In the genomic region with DNA sequence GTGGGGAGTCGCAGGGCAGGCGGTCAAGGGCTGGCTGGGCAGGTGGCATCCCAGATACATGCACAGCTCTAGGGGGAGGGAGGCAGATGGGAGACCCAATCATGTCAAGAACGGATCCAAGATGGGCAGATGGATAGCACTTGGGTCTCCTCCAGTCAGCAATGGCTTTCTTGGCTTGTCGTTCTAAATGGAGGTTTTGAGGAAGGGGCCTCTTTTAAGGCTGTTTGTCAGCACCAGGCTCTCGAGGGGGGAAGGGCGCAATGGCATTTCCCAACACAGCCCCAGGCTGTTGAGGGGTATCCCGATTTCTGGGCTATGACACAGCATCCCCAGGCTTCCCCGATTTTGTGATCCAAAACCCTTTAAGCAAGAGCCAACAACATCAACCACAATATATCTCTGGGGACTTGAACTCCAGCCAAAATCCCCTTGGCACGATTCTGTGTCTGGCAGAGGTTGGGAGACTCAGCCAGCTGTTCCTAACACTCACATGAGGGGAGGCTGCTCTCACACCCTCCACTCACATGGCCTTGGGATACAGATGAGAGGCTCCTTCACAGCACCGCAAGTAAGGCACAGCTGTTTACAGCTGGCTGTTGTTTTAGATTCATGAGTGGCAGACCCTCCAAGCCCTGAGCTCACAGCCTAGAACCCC, we compare ENCODE assay signal across 9 mouse cellular contexts. TPM values are rescaled to one million over a fixed set of nuclear protein-coding genes. Genes with fewer than 3 reads are reported as not detected.
A peak's percentile ranks its signal among the peaks of the same experiment; 100 is the strongest.
DNase-seq lines count a peak whose midpoint lies in the region; ATAC-seq and TF ChIP-seq lines count a peak whose summit lies in the region.
"Had no signal": no experiment of that assay in that cellular context is flagged by ENCODE, and none has a peak within 500 bp of the region (broad histone marks: within the 10 kb centered on the region; RNA-seq: fewer than 3 reads in every experiment).

No protein-coding gene starts in this region.

- no peak overlapping the region for H3K4me3 ChIP-seq in gastrocnemius, adult 2 months
- no peak overlapping the region for H3K4me3 ChIP-seq in limb, embryonic 15.5 days
- H3K4me3 ChIP-seq in left cerebral cortex, adult 2 months = no peak overlapping the region
- H3K4me3 ChIP-seq: layer of hippocampus, adult 2 months had no signal

- DNase-seq in layer of hippocampus, postnatal 10 days (ENCODE audit: low spot score in 2 of 2) = peak; percentile 71 to 76
- DNase-seq in layer of hippocampus, adult 11-12 months (ENCODE audit: low spot score) = no peak
- peak; percentile 80 for DNase-seq in cerebellum, adult 11 months
- DNase-seq in gastrocnemius, adult 2 months = peak; percentile 65
- DNase-seq in spleen, postnatal 14 days (ENCODE audit: low spot score in 2 of 2) = no peak
- no peak for DNase-seq in left cerebral cortex, adult 2 months (ENCODE audit: extremely low spot score in 1 of 2, low spot score in 2 of 2)
- no peak for DNase-seq in ovary, adult 18-20 months (ENCODE audit: low spot score)

- intact Hi-C loops in gastrocnemius, adult 2 months (cut with DNase I) = loop anchor here (5.0 kb wide), 1 partner anchor 43 kb away; no protein-coding TSS in a partner anchor
- intact Hi-C loops in left cerebral cortex, adult 2 months (cut with DNase I) = no loop called here

- WGBS in limb, embryonic 15.5 days = 35% methylated on average over 10 of the region's 10 CpGs

- TF ChIP-seq CTCF in gastrocnemius, adult 2 months (IDR thresholded peaks at IDR 0.05) = no peak
- no peak for TF ChIP-seq CTCF in left cerebral cortex, adult 2 months (IDR thresholded peaks at IDR 0.05)

- peak overlapping the region; percentile 32; the same call in 1 of the 2 replicates for H3K4me2 ChIP-seq in limb, embryonic 15.5 days

- H3K9me3 ChIP-seq in limb, embryonic 15.5 days = no peaks in the 10 kb centered on the region

- peaks cover 56% of the 10 kb centered on the region for H3K4me1 ChIP-seq in limb, embryonic 15.5 days

- peaks cover 37% of the 10 kb centered on the region for H3K36me3 ChIP-seq in limb, embryonic 15.5 days

- peak; percentile 53; the same call in 1 of the 2 replicates for ATAC-seq in limb, embryonic 15.5 days (ENCODE audit: insufficient number of reproducible peaks, low FRiP score, low TSS enrichment, low read depth)

- H3K27ac ChIP-seq in gastrocnemius, adult 2 months = no peak overlapping the region
- peak overlapping the region; percentile 75 for H3K27ac ChIP-seq in limb, embryonic 15.5 days
- H3K27ac ChIP-seq in left cerebral cortex, adult 2 months = no peak overlapping the region

- H3K9ac ChIP-seq in limb, embryonic 15.5 days = no peak overlapping the region

- H3K27me3 ChIP-seq in limb, embryonic 15.5 days = no peaks in the 10 kb centered on the region

RNA-seq across cellular contexts. Expression of a gene that starts 18.8 kb away (rescaled TPM):
- 100 to 1,000 TPM; 111 to 115 TPM for total RNA-seq in layer of hippocampus, postnatal 10 days (2021)
- 10 to 100 TPM; 30.7 to 36.6 TPM for total RNA-seq in gastrocnemius, adult 2 months (2021)
- polyA plus RNA-seq in limb, embryonic 15.5 days (2015; fragmentation: Nextera tagmentation; extraction: Ambion mirVana) = 17.4 and 18.3 TPM in 2 replicates
- 10 to 100 TPM; 25.2 to 34.6 TPM for total RNA-seq in left cerebral cortex, adult 2 months (2021)

RNA-seq across cellular contexts. Expression of a gene that starts 18.9 kb away (rescaled TPM):
- total RNA-seq in layer of hippocampus, postnatal 10 days (2021) = 1 to 10 TPM; 4.8 to 5.2 TPM
- total RNA-seq in gastrocnemius, adult 2 months (2021) = not detected
- 1.9 and 2.2 TPM in 2 replicates for polyA plus RNA-seq in limb, embryonic 15.5 days (2015; fragmentation: Nextera tagmentation; extraction: Ambion mirVana)
- total RNA-seq in left cerebral cortex, adult 2 months (2021) = 1 to 10 TPM; 1.3 to 1.5 TPM

RNA-seq across cellular contexts. Expression of a gene that starts 58.2 kb away (rescaled TPM):
- 100 to 1,000 TPM; 131 to 136 TPM for total RNA-seq in layer of hippocampus, postnatal 10 days (2021)
- 100 to 1,000 TPM; 148 to 177 TPM for total RNA-seq in gastrocnemius, adult 2 months (2021)
- polyA plus RNA-seq in limb, embryonic 15.5 days (2015; fragmentation: Nextera tagmentation; extraction: Ambion mirVana) = 82.0 and 90.8 TPM in 2 replicates
- total RNA-seq in left cerebral cortex, adult 2 months (2021) = 100 to 1,000 TPM; 241 to 268 TPM

Comparison
In these comparisons a context has a peak if more than half of its experiments do, and no peak if none do; other contexts are left out.
1. DNase-seq: peak in layer of hippocampus, postnatal 10 days (2 of 2), cerebellum, adult 11 months (single experiment) and gastrocnemius, adult 2 months (single experiment); none in layer of hippocampus, adult 11-12 months (single experiment), spleen, postnatal 14 days (0 of 2), left cerebral cortex, adult 2 months (0 of 2) and ovary, adult 18-20 months (single experiment).